Mouse (Mus musculus) limb, embryonic 12.5 days (tissue): ENCODE results near the gene H2afj. TPM values are rescaled to one million over a fixed set of nuclear protein-coding genes. Genes with fewer than 3 reads are reported as not detected.

Experiments
- ATAC-seq: fragments of 200-750 bp; cut with Nextera tagmentation; 2 replicates; pipeline ENCODE4 v1.8.0; 2017; ENCODE audit warnings: low read depth, moderate TSS enrichment; ENCODE audit not compliant: insufficient number of reproducible peaks, insufficient read depth, low FRiP score, low TSS enrichment
- H3K27ac ChIP-seq: fragments of 300-500 bp; sonication (generic); 2 replicates; pipeline ENCODE4 v1.5.1; 2016; ENCODE audit warnings: mild to moderate bottlenecking, moderate library complexity
- H3K27me3 ChIP-seq: fragments of 300-500 bp; sonication (generic); 2 replicates; pipeline ENCODE4 v1.6.1; 2016; ENCODE audit warnings: mild to moderate bottlenecking, moderate library complexity
- H3K36me3 ChIP-seq: fragments of 300-500 bp; sonication (generic); 2 replicates; pipeline ENCODE4 v1.6.1; 2016; ENCODE audit warnings: mild to moderate bottlenecking, moderate library complexity
- H3K4me1 ChIP-seq: fragments of 300-500 bp; sonication (generic); replicated peaks from 2 replicates; pipeline ENCODE4 v1.6.1; 2016
- H3K4me2 ChIP-seq: fragments of 300-500 bp; sonication (generic); 2 replicates; pipeline ENCODE4 v1.6.1; 2016; ENCODE audit warnings: mild to moderate bottlenecking, moderate library complexity
- H3K4me3 ChIP-seq: fragments of 300-500 bp; sonication (generic); replicated peaks from 2 replicates; pipeline ENCODE4 v1.5.1; 2016; ENCODE audit warnings: mild to moderate bottlenecking
- H3K9ac ChIP-seq: fragments of 300-500 bp; sonication (generic); replicated peaks from 2 replicates; pipeline ENCODE4 v1.6.1; 2016; ENCODE audit warnings: mild to moderate bottlenecking, moderate library complexity
- H3K9me3 ChIP-seq: fragments of 300-500 bp; sonication (generic); 2 replicates; pipeline ENCODE4 v1.6.1; 2016; ENCODE audit warnings: mild to moderate bottlenecking, moderate library complexity
- WGBS: fragments of 180-500 bp; shearing (Covaris S2); methylation state at CpG from one replicate; pipeline ENCODE4 v1.1.7; 2016; 5-methylcytosine and 5-hydroxymethylcytosine counted together
- polyA plus RNA-seq: library from polyadenylated mRNA; unstranded; fragments of >200 nt; fragmentation: Nextera tagmentation; extraction: Ambion mirVana; gene quantifications from 2 replicates; pipeline ENCODE4 v1.2.1, GENCODE M21; 2016

Gene H2afj
- polyA plus RNA-seq, 1 experiment from 2014 or later: 111 TPM

- peaks cover 53% of the 10 kb centered on the region for H3K36me3 ChIP-seq
Measured at GRCm38 (mm10) chr6:136824987-136825386, 16.9 kb downstream of the H2afj start.

DNA sequence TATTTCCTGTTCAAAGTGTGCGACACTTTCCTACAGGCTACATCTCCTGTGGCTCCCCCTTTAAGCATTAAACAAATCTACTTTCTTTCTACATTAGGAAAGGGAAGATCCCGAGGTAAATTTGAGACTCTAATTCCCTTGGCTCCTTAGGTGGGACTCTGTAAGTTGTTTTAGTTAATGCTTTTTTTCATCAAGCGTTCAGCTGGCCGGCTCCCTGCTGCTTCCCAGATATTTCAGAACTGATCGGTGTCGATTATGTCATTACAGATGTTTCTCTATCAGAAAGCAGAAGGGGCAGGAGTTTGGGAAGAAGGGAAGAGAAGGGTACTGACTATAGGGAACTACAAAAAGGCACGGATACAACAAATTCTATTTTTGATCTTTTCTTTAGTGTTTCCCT, 19.1 kb downstream of the H2afj start:
- Histone ChIP-seq H3K36me3 (peaks cover 32% of the 10 kb centered on the region), H3K4me2 (peak overlapping the region; percentile 66)
- 18% methylated on average over 7 of the region's 7 CpGs for WGBS

More at GRCm38 (mm10) chr6:136824987-136825386, 16.9 kb downstream of the H2afj start:
- Histone ChIP-seq H3K4me3 (no peak overlapping the region), H3K27me3 (no peaks in the 10 kb centered on the region), H3K9ac (no peak overlapping the region), H3K9me3 (no peaks in the 10 kb centered on the region), H3K4me1 (peaks cover 3% of the 10 kb centered on the region; the same call in 1 of the 2 replicates), H3K27ac (no peak overlapping the region), H3K4me2 (no peak overlapping the region)
- 94% methylated on average over 8 of the region's 8 CpGs for WGBS
- ATAC-seq: no peak

DNA sequence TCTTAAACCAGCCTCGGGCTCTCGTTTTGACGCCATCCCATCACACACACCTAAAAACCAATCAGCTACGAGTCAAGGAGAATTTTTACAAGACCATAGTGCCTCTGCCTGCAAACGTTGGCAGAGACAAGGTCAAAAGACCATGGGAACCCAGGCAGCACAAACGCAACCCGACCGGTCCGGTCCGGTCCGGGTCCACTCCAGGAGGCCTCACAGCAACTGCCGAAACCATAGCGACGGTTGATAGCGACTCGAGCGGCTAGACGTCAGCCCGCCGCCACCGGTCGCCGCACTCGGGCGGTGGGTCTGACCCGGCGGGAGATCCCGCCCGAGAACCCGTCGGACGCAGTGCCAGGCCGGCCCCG, 19.5 kb downstream of the H2afj start, which contains the start of gene BC049715:
Gene BC049715, plus strand, starts transcription at position 111 of the 365 bp plus-strand sequence.
- ATAC-seq: no peak
- Histone ChIP-seq H3K4me2 (peak within 1 kb of the TSS; percentile 66), H3K4me1 (peaks cover 3% of the 10 kb centered on the region; the same call in 1 of the 2 replicates), H3K27me3 (no peaks in the 10 kb centered on the region), H3K9ac (peak within 1 kb of the TSS; percentile 100), H3K9me3 (no peaks in the 10 kb centered on the region), H3K36me3 (peaks cover 28% of the 10 kb centered on the region), H3K27ac (peak within 1 kb of the TSS; percentile 83), H3K4me3 (peak within 1 kb of the TSS; percentile 99)
- under 1% methylated on average over 34 of the region's 34 CpGs for WGBS

More for the DNA sequence above, 19.1 kb downstream of the H2afj start:
- Histone ChIP-seq H3K9ac (peak overlapping the region; percentile 100), H3K4me3 (peak overlapping the region; percentile 99), H3K27ac (peak overlapping the region; percentile 83; the same call in 1 of the 2 replicates), H3K27me3 (no peaks in the 10 kb centered on the region), H3K4me1 (peaks cover 3% of the 10 kb centered on the region; the same call in 1 of the 2 replicates), H3K9me3 (no peaks in the 10 kb centered on the region)
- no peak for ATAC-seq

DNA sequence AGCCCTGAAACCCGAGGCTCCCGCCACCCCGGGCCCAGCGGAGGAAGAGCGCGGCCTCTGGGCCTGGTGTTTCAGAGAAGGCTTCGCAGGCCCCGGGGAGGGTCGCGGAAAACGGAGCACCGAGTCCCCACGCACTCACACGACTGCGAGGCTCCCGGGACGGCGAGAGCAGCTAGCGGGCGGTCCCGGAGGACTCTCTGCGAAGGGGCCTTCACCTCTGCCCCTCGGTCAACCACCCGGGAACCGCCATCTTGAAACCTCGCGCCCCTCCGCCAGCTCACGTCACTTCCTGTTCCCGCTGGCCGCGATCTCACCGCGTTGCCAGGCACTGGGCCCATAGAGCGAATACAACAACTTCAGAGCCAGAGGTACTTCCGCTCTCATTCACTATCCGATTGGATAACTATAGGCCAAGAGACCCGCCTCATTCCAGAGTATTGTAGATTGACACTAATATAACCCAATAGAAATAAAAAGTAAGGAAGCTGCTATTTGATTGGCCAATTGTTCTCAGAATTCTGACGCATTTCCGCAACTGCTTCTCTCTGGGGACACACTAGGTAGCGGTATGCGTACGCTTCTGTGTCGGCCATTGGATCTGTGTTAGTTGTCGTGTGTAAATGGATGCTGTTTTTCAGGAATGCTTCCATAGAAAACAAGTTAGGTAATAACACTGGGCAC, 20.0 kb downstream of the H2afj start, which contains the start of gene Wbp11:
Gene Wbp11, minus strand, starts transcription at position 353 of the 681 bp plus-strand sequence.
- peaks cover 22% of the 10 kb centered on the region for H3K36me3 ChIP-seq
- ATAC-seq: peak; percentile 100
- under 1% methylated on average over 45 of the region's 45 CpGs for WGBS

DNA sequence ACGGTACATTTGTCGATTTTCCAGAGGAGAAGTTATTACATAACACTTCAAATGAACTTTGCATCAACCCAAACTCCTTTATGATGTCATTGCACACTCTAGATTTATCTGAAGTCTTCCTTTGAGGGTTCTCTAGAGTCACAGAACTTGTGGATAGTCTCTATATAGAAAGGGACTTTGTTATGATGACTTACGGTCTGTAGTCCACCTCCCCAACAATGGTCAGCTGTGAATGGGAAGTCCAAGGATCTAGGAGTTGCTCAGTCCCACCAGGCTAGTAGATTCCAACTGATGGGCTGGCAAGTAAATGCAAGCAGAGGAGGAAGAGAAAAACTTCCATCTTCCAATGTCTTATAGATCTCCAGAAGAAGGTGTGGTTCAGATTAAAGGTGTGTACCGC, 20.6 kb downstream of the H2afj start:
- Histone ChIP-seq H3K36me3 (peaks cover 20% of the 10 kb centered on the region), H3K4me2 (peak overlapping the region; percentile 59), H3K27me3 (no peaks in the 10 kb centered on the region), H3K9ac (peak overlapping the region; percentile 56; the same call in 1 of the 2 replicates), H3K9me3 (no peaks in the 10 kb centered on the region), H3K27ac (peak overlapping the region; percentile 79), H3K4me3 (peak overlapping the region; percentile 99), H3K4me1 (peaks cover 3% of the 10 kb centered on the region; the same call in 1 of the 2 replicates)
- WGBS: 38% methylated on average over 4 of the region's 4 CpGs
- no peak for ATAC-seq

More for the DNA sequence above, 20.0 kb downstream of the H2afj start, which contains the start of gene Wbp11:
- H3K4me3 ChIP-seq: peak within 1 kb of the TSS; percentile 99
- H3K27ac ChIP-seq: peak within 1 kb of the TSS; percentile 83
- H3K9ac ChIP-seq: peak within 1 kb of the TSS; percentile 100
- H3K4me2 ChIP-seq: peak within 1 kb of the TSS; percentile 66
- H3K4me1 ChIP-seq: peaks cover 3% of the 10 kb centered on the region; the same call in 1 of the 2 replicates
- H3K27me3 ChIP-seq: no peaks in the 10 kb centered on the region
- H3K9me3 ChIP-seq: no peaks in the 10 kb centered on the region

DNA sequence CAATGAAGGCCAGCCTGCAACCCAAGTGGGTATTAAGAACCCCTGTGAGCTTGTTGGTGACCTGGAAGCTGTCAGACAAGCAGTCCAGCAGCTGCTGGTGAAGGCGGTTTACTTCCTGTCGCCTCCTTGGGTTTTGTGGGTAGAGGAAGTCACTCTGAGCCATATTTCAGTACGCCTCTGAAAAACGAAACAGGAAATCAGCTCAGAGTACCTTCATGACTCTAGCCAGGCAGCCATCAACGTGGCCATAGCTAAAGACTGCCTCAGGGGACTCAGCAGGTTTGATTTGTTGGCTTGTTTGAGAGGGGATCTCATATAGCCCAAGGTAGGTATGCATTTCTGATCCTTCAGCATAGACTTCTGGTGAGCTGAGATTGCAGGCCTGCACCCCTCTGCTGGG, 23.7 kb downstream of the H2afj start:
- ATAC-seq: no peak
- H3K36me3 ChIP-seq: no peaks in the 10 kb centered on the region
- H3K9ac ChIP-seq: no peak overlapping the region
- no peak overlapping the region for H3K4me3 ChIP-seq
- no peaks in the 10 kb centered on the region; the same call in 1 of the 2 replicates for H3K4me1 ChIP-seq
- H3K9me3 ChIP-seq: no peaks in the 10 kb centered on the region
- H3K27ac ChIP-seq: no peak overlapping the region
- no peak overlapping the region for H3K4me2 ChIP-seq
- peaks cover 3% of the 10 kb centered on the region; the same call in 1 of the 2 replicates for H3K27me3 ChIP-seq
- 71% methylated on average over 5 of the region's 5 CpGs for WGBS

GRCm38 (mm10) chr6:136835352-136835751, 27.3 kb downstream of the H2afj start, which contains the start of gene Smco3:
Smco3 (minus strand) TSS chr6:136835452.
- peaks cover 5% of the 10 kb centered on the region; the same call in 1 of the 2 replicates for H3K27me3 ChIP-seq
- no peaks in the 10 kb centered on the region for H3K36me3 ChIP-seq
- H3K9me3 ChIP-seq: no peaks in the 10 kb centered on the region
- H3K9ac ChIP-seq: no peak within 1 kb of the TSS
- 56% methylated on average over 4 of the region's 4 CpGs for WGBS
- H3K4me2 ChIP-seq: no peak within 1 kb of the TSS
- no peak for ATAC-seq
- H3K27ac ChIP-seq: no peak within 1 kb of the TSS
- no peaks in the 10 kb centered on the region for H3K4me1 ChIP-seq
- no peak within 1 kb of the TSS for H3K4me3 ChIP-seq

GRCm38 (mm10) chr6:136837323-136837722, 29.3 kb downstream of the H2afj start:
- no peaks in the 10 kb centered on the region for H3K9me3 ChIP-seq
- H3K36me3 ChIP-seq: no peaks in the 10 kb centered on the region
- H3K4me3 ChIP-seq: no peak overlapping the region
- peaks cover 5% of the 10 kb centered on the region; the same call in 1 of the 2 replicates for H3K27me3 ChIP-seq
- WGBS: 83% methylated on average over 3 of the region's 3 CpGs
- H3K9ac ChIP-seq: no peak overlapping the region
- H3K4me1 ChIP-seq: no peaks in the 10 kb centered on the region
- H3K4me2 ChIP-seq: no peak overlapping the region
- no peak for ATAC-seq
- H3K27ac ChIP-seq: no peak overlapping the region

GRCm38 (mm10) chr6:136844903-136845302, 36.9 kb downstream of the H2afj start:
- ATAC-seq: no peak
- WGBS: 83% methylated on average over 2 of the region's 2 CpGs

GRCm38 (mm10) chr6:136845706-136846480, 37.8 kb downstream of the H2afj start:
- Histone ChIP-seq H3K27me3 (no peaks in the 10 kb centered on the region), H3K4me3 (no peak overlapping the region), H3K27ac (no peak overlapping the region), H3K4me1 (no peaks in the 10 kb centered on the region), H3K9ac (no peak overlapping the region), H3K36me3 (no peaks in the 10 kb centered on the region), H3K9me3 (no peaks in the 10 kb centered on the region), H3K4me2 (no peak overlapping the region)
- ATAC-seq: no peak
- 79% methylated on average over 5 of the region's 5 CpGs for WGBS

More at GRCm38 (mm10) chr6:136844903-136845302, 36.9 kb downstream of the H2afj start:
- no peak overlapping the region for H3K4me3 ChIP-seq
- no peaks in the 10 kb centered on the region for H3K36me3 ChIP-seq
- no peaks in the 10 kb centered on the region for H3K9me3 ChIP-seq
- H3K27me3 ChIP-seq: no peaks in the 10 kb centered on the region
- H3K27ac ChIP-seq: no peak overlapping the region
- H3K4me2 ChIP-seq: no peak overlapping the region
- H3K4me1 ChIP-seq: no peaks in the 10 kb centered on the region
- H3K9ac ChIP-seq: no peak overlapping the region

DNA sequence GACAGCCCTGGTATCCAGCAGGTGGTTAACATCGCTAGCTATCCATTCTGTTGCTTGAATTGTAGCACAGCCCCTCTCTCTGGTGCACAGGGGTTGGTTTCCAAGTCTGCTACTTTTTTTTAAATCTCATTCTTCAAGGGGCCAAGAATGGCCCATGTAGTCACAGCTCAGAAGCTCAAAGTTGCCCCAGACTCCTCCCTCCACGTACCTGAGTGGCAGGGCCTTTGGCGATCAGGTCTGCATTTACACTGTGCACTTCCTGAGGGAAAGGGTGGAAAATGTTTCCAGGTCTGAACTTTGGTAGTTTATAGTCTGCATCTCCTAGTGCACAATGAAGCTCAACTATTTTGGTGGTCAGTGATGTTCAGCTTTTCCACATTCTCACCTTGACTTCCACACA, 39.2 kb downstream of the H2afj start:
- no peaks in the 10 kb centered on the region for H3K9me3 ChIP-seq
- no peaks in the 10 kb centered on the region for H3K36me3 ChIP-seq
- H3K9ac ChIP-seq: no peak overlapping the region
- H3K4me1 ChIP-seq: peaks cover 2% of the 10 kb centered on the region
- no peaks in the 10 kb centered on the region for H3K27me3 ChIP-seq
- no peak overlapping the region for H3K27ac ChIP-seq
- 95% methylated on average over 3 of the region's 3 CpGs for WGBS
- H3K4me2 ChIP-seq: no peak overlapping the region
- H3K4me3 ChIP-seq: no peak overlapping the region
- no peak for ATAC-seq
